Mouse (Mus musculus) left cerebral cortex, adult 9 months (tissue): ENCODE data around the gene Gstk1.

Source experiments
- DNase-seq, 2 experiments: peaks; one replicate each; pipeline ENCODE4 v3.0.0; 2022; ENCODE audit warnings: low spot score in 2 of 2

The Gstk1 gene

DNA sequence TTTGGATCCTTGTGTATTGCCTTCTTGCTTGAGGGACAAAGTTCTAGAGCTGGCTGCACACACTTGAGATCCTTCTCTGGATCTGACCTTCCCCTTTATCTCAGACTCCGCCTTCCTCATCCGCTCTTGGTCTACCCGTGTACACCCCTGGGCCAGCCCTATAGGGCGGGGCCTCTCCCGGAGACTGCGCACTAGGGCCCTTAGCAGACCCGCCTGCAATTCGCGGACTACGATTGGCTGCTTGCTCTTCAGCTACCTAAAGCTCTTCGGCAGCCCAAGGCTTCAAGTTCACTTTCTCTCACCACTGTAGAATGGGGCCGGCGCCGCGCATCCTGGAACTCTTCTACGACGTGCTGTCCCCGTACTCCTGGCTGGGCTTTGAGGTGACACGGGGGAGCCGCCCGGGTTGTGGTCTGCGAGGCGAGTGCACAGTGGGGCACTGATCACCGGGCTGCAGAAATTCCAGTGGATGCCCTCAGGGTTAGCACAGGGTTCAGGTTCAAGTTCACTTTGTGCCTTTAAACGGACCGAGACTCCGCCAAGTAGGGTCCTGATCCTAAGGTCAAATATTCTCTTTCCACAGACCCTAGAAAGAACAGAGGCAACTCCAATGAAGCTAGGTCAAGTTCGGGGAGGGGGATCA lies at the start of gene Gstk1:
TSS of gene Gstk1 (plus strand) at position 225 of the 643 bp plus-strand sequence.
- peak; percentile 58 to 60 for DNase-seq

GRCm38 (mm10) chr6:42197710-42198109 lies 48.0 kb upstream of the Gstk1 start:
- peak; percentile 45 to 64 for DNase-seq

DNA sequence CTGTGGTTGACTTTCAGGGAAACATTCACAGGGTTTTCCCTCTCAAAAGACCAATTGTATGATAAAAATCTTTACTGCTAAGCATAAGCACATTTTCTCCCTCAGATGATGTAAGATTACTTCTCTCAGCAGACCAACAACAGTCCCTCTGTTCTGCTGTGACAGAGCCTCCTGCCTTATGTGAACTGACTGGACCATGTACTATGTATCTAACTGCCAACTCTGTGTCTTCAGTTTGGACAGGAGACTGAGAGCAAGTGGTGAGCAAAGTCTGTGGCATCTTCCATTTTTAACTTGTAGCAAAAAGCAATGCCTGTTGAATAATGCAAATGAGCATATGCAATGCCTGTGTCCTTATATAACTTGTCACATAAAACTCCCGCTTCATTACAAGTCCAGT lies 46.2 kb upstream of the Gstk1 start:
- DNase-seq = no peak

- no peak for DNase-seq
These were observed 30.7 kb upstream of the Gstk1 start, which contains the start of gene Tas2r144 for GRCm38 (mm10) chr6:42215028-42215427. Gene Tas2r144 (plus strand): TSS chr6:42215328.

GRCm38 (mm10) chr6:42222286-42222685 lies 23.4 kb upstream of the Gstk1 start:
- DNase-seq = no peak

GRCm38 (mm10) chr6:42225046-42225445 lies 20.7 kb upstream of the Gstk1 start:
- DNase-seq = no peak

GRCm38 (mm10) chr6:42227240-42228101 lies 18.3 kb upstream of the Gstk1 start:
- DNase-seq = peak in 1 of 2 experiments; percentile 73

DNA sequence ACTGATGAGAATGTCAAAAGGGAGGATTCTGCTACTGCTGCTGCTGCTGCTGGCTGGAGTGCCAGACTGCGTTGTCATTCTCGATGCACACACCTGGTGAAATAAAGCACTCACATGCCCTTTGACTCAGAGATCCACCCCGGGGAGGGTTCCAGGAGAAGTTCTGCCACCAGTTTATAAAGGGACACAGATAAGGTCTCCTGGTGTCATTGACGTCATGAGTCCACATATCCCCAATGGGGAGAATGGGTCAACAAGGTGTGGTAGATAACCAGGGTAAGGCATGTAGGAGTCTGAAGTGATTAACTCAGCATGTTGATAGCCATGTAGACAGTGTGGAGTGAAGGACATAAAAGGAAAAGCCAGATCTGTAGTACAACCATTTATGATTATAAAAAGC lies 16.1 kb upstream of the Gstk1 start:
- no peak for DNase-seq

DNA sequence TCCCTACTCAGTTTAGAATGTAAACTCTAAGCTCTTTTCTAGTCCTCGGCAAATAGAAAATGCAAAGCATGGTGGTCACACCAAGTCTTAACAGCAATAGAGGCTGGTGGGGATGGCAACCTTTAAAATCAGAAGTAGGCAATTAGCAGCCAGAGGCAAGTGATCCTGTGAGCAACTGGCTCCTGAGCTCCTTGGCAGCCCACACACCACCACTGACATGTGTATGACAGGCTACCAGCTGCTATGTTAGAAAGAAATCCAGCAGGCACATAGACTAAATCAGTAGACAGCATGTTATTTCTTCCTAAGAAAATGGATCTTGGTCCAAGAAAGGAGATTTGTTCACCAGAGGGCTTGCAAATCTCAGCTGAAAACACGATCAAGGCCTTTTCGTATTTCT lies 14.5 kb upstream of the Gstk1 start:
- peak in 1 of 2 experiments; percentile 48 for DNase-seq

DNA sequence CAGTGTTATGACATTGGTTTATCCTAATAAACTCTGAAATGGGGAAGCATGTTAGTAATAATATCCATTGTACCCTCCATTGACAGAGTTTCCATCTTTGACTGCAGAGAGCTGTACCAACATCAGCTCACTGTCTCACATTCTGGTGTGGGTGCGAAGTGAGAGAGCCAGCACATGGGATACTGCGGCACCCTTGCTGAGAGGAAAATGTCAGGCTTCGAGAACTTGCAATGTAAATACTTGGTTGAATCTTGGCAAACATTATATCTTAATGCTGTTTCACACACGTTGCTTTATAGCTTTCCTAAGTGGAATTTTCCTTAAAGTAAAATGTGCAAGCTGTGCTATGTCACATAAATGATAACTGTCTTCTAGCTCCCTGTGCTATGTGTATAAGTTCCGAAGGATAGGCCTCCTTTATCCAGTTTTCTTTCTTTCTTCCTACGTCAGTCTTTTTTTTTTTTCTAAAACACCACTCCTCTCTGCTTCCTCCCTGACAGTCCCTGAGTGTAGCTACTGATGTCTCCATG lies 8.4 kb upstream of the Gstk1 start:
- peak; percentile 52 to 60 for DNase-seq

- DNase-seq = peak in 1 of 2 experiments; percentile 27
These were observed 4.3 kb upstream of the Gstk1 start for GRCm38 (mm10) chr6:42241311-42242045.

DNA sequence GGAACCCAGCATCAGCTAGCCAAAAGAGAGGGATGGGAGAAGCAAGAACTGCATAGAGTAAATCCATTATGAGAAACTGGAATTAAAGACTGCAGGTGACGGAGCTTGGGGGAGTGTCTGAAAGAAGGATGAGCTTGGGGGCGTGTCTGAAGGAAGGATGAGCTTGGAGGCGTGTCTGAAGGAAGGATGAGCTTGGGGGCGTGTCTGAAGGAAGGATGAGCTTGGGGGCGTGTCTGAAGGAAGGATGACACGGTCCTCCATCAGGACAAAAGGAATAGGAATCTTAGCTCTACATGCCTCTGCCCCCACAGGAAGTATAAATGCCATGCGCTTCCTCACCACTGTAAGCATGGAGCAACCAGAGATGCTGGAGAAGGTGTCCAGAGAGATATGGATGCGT lies 1.4 kb downstream of the Gstk1 start:
- no peak for DNase-seq

DNA sequence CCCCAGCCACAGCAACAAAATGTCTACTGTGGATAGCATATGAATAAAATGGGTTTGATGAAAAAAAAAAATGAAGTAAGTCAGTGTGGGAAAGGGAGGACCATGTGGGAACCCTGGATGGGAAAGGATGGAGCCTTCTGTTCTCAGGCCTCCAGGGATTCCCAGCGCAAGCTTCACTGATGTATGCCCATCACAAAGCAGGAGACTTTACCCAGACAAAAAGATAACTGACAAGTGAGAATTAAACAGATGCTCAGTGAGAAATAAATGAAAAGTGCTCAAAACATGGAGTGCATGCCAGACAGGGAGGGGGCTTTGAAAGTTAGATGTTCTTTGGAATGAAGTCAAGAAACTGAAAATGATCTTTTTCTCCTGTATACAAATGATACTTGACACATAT lies 2.2 kb downstream of the Gstk1 start:
- no peak for DNase-seq

- no peak for DNase-seq
These were observed 6.1 kb downstream of the Gstk1 start for GRCm38 (mm10) chr6:42251791-42252190.

- DNase-seq = no peak
These were observed 7.4 kb downstream of the Gstk1 start for GRCm38 (mm10) chr6:42253103-42253502.

DNA sequence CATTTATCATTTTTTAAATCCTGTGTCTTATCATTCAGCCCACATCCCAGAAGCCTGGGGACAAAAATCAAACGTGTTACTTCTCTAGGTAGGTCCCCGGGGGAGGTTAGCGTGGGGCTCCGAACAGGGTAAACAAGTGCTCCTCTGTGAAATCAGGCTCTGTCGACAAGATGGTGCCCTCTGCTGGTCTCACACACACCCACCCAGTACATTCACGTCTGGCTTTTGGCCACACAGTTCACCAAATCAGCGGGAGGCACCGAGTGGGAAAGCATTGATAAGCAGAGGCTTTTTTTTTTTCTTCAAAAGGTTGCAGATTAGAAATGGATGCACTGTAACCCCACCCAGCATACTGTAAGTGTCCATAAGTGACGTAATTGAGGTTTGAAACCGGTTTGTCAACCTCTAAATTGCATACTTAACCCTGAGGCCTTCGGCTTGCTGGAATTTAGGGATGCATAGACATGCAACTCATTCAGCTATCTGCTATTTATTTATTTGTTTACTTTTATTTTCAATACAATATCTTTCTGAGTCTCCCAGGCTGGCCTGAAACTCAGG lies 11.6 kb downstream of the Gstk1 start:
- peak in 1 of 2 experiments; percentile 55 for DNase-seq

GRCm38 (mm10) chr6:42260430-42260829 lies 14.7 kb downstream of the Gstk1 start:
- DNase-seq = no peak

DNA sequence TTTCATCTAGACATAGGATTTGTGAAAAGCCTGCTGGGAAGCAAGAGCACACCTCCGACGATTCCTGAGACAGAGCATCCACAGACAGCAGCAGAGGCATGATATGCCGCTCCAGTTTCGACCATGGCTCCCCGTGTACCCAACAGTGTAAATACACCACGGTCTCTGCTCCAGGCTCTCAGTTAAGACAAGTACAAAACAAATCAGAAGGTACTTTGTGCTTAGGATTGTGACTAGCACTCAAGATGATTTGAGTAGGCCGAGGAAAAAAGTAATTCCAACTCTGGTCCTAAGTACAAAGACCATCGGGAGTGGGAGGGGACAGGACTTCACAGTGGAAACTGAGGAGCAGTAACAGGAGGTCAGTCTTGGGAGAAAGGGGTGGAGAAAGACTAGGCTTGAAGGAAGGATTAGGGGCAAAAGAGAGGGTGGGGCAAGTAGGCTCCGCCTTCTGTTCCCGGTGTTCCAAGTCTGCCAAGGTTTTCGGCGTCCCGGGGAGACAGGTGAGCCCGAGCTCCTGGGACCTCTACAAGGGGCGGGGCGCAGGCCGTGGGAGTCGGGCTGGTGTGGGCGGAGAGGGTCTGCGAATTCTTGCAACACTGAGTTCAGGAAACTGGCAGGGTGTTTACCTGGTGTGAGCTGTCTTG lies 15.9 kb downstream of the Gstk1 start, which contains the start of gene Tmem139:
TSS of gene Tmem139 (plus strand) at position 447 of the 647 bp plus-strand sequence.
- no peak for DNase-seq

DNA sequence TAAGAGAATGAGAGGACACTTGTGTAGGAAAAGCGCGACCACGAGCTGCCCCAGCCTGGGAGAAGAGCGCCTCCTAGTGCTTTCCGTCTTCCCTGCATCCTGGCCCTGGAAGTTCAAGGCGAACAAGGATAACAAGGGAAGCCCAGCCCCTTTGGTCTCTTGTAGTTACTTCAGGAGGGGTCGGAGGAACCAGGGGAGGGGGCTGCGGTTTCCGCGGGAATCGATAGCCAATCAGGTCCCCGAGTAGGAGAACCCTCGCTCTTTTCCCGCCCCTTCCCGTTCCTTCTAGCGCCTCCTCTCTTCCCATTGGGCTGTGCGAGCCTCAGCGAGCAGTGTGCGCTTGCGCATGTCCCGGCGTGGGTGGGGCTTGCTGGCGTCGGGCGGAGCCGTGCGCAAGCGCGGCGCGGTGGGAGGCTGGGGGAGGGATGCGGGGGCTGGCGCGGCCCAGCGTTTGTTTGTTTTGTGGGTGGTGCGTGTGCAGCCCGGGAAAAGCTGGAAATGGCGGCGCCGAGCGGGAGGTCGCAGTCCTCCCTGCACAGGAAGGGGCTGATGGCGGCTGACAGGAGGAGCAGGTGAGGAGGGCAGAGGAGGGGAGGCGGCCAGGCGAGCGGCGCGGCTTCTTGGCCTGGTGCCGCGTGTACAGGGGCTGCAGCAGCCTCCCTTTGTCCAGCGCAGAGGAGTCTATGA lies 19.0 kb downstream of the Gstk1 start, which contains the start of gene Casp2:
TSS of gene Casp2 (plus strand) at position 360 of the 687 bp plus-strand sequence.
- DNase-seq = peak; percentile 97 to 99
